Mouse (Mus musculus) limb, embryonic 14.5 days (tissue): ENCODE data around the gene Phldb3. TPM values are rescaled to one million over a fixed set of nuclear protein-coding genes. Genes with fewer than 3 reads are reported as not detected.
"Not testable (repeated sequence)": the region's sequence is repeated elsewhere in the genome, so short reads cannot be mapped to it uniquely, and the experiment has no call there.

Experiments used
- ATAC-seq: fragments of 200-750 bp; cut with Nextera tagmentation; 2 replicates; pipeline ENCODE4 v1.8.0; 2017; ENCODE audit warnings: low read depth, moderate number of reproducible peaks, moderate TSS enrichment; ENCODE audit not compliant: low FRiP score
- DNase-seq: peaks from one replicate; pipeline ENCODE4 v3.0.0-alpha.2; 2015; ENCODE audit warnings: low spot score
- H3K27ac ChIP-seq: fragments of 300-500 bp; sonication (generic); replicated peaks from 2 replicates; pipeline ENCODE4 v1.5.1; 2014; ENCODE audit warnings: low read depth, mild to moderate bottlenecking, low read length, moderate library complexity, mixed read lengths
- H3K27me3 ChIP-seq: fragments of 300-500 bp; sonication (generic); 2 replicates; pipeline ENCODE4 v1.6.1; 2014; ENCODE audit warnings: low read length, mixed read lengths; ENCODE audit not compliant: control insufficient read depth, insufficient read depth
- H3K36me3 ChIP-seq: fragments of 300-500 bp; sonication (generic); 2 replicates; pipeline ENCODE4 v1.6.1; 2014; ENCODE audit warnings: mild to moderate bottlenecking, low read length, moderate library complexity, mixed read lengths; ENCODE audit not compliant: control insufficient read depth, insufficient read depth
- H3K4me1 ChIP-seq: fragments of 300-500 bp; sonication (generic); 2 replicates; pipeline ENCODE4 v1.6.1; 2014; ENCODE audit warnings: antibody characterized with exemption, low read length, mixed read lengths; ENCODE audit not compliant: control insufficient read depth, insufficient read depth
- H3K4me2 ChIP-seq: fragments of 300-500 bp; sonication (generic); replicated peaks from 2 replicates; pipeline ENCODE4 v1.6.1; 2014; ENCODE audit warnings: low read depth, mild to moderate bottlenecking, low read length, moderate library complexity; ENCODE audit not compliant: severe bottlenecking
- H3K4me3 ChIP-seq: fragments of 300-500 bp; sonication (generic); replicated peaks from 2 replicates; pipeline ENCODE4 v1.5.1; 2014; ENCODE audit warnings: low read length
- H3K9ac ChIP-seq: fragments of 300-500 bp; sonication (generic); 2 replicates; pipeline ENCODE4 v1.6.1; 2014; ENCODE audit warnings: mild to moderate bottlenecking, low read depth, low read length, moderate library complexity; ENCODE audit not compliant: severe bottlenecking
- H3K9me3 ChIP-seq: fragments of 300-500 bp; sonication (generic); 2 replicates; pipeline ENCODE4 v1.6.1; 2016; ENCODE audit warnings: low read length; ENCODE audit not compliant: control insufficient read depth
- POLR2A ChIP-seq: fragments of 200-500 bp; IDR thresholded peaks from 2 replicates; pipeline ENCODE4 v1.8.0; 2012; ENCODE audit warnings: inconsistent platforms, mild to moderate bottlenecking, moderate library complexity, borderline replicate concordance; ENCODE audit not compliant: insufficient read depth, insufficient read length; ENCODE audit errors: extremely low read depth
- WGBS: fragments of 180-500 bp; shearing (Covaris S2); extraction: QIAGEN DNeasy Blood & Tissue Kit; methylation state at CpG from one replicate; pipeline ENCODE4 v1.1.7; 2014; 5-methylcytosine and 5-hydroxymethylcytosine counted together
- polyA plus RNA-seq, 2 experiments: library from polyadenylated mRNA; depleted of rRNA in 1 of 2; stranded (reverse) in 1 of 2; unstranded in 1 of 2; fragments of >200 nt; fragmentation: Nextera tagmentation in 1 of 2; extraction: Ambion mirVana in 1 of 2; gene quantifications; 2 replicates each; pipeline versions ENCODE4 v1.2.1 to v1.2.3; 2012 to 2014

Gene Phldb3
- polyA plus RNA-seq, 2 experiments = 1.2 to 5.5 TPM

DNA sequence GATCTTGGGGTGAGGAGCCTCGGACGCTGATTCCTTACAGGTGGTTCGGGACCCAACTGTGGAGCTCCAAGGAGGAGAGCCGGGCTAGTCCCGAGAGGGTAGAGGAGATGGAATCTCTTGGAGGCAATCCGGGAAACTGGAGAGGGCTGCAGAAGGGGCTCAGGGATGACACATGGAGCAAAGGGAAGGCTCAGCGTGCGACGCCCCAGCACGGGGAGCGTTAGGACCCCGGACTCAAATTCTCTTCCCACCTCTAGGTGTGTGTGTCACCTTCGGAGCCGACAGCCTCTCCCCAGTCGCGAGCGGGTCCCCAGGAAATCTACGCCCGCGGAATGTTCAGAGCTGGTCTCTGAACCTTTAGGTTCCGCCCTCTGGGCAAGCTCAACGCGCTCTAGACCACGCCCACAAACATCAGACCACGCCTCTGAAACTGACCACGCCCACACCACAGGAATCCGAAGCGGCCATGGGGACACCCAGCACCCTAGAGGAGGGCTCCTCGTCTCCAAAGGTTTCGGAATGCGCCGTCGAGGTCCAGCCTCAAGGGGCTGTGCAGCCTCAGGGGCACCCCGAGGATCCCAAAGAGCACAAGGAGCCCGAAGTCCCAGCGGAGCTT is 424 bp downstream of the Phldb3 start:
- no peaks in the 10 kb centered on the region for H3K9me3 ChIP-seq
- ATAC-seq = peak; percentile 21; the same call in 1 of the 2 replicates
- no peak for TF ChIP-seq POLR2A

GRCm38 (mm10) chr7:24611709-24612108 is 1.1 kb downstream of the Phldb3 start:
- WGBS = 16% methylated on average over 7 of the region's 7 CpGs
- Histone ChIP-seq H3K27ac (no peak overlapping the region), H3K4me3 (peak overlapping the region; percentile 34)

More for the DNA sequence above, 424 bp downstream of the Phldb3 start:
- WGBS = under 1% methylated on average over 36 of the region's 36 CpGs
- peak; percentile 78 for DNase-seq
- peak overlapping the region; percentile 61 for H3K4me2 ChIP-seq
- H3K9ac ChIP-seq = no peak overlapping the region
- peaks cover 11% of the 10 kb centered on the region for H3K4me1 ChIP-seq
- H3K4me3 ChIP-seq = peak overlapping the region; percentile 34
- H3K27ac ChIP-seq = no peak overlapping the region
- H3K27me3 ChIP-seq = peaks cover 38% of the 10 kb centered on the region
- H3K36me3 ChIP-seq = no peaks in the 10 kb centered on the region; the same call in 1 of the 2 replicates

GRCm38 (mm10) chr7:24612308-24612910 is 1.8 kb downstream of the Phldb3 start:
- TF ChIP-seq POLR2A = no peak
- DNase-seq (peak; percentile 30), ATAC-seq (no peak)
- H3K4me3 ChIP-seq = peak overlapping the region; percentile 20
- H3K27me3 ChIP-seq = peaks cover 38% of the 10 kb centered on the region
- no peak overlapping the region for H3K27ac ChIP-seq
- H3K4me2 ChIP-seq = peak overlapping the region; percentile 61
- H3K9ac ChIP-seq = no peak overlapping the region
- H3K9me3 ChIP-seq = no peaks in the 10 kb centered on the region
- under 1% methylated on average over 27 of the region's 27 CpGs for WGBS
- H3K36me3 ChIP-seq = no peaks in the 10 kb centered on the region; the same call in 1 of the 2 replicates
- peaks cover 11% of the 10 kb centered on the region for H3K4me1 ChIP-seq

More at GRCm38 (mm10) chr7:24611709-24612108, 1.1 kb downstream of the Phldb3 start:
- Histone ChIP-seq H3K9ac (no peak overlapping the region), H3K4me2 (peak overlapping the region; percentile 61), H3K9me3 (no peaks in the 10 kb centered on the region), H3K36me3 (no peaks in the 10 kb centered on the region; the same call in 1 of the 2 replicates), H3K27me3 (peaks cover 38% of the 10 kb centered on the region), H3K4me1 (peaks cover 11% of the 10 kb centered on the region)
- DNase-seq (no peak), ATAC-seq (no peak)
- no peak for TF ChIP-seq POLR2A

DNA sequence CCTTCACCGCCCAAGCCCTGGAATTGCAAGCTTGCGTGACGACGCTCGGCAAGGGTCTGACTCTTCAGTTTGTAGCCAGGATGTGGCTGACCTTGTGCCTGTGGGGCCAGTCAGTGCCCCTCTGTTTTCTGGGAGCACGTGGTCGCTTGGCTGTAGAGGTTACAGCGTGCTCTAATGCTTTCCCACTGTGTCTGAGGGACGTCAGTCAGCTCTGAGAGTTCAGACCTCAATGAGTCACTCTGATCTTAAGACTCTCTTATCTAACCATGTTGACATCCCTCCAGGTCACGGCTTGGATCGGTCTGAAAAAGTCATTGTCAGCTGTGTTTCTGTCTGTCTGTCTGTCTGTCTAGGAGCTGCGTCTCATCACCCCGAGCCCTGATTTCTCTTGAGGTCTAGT is 4.3 kb downstream of the Phldb3 start:
- H3K4me3 ChIP-seq = no peak overlapping the region
- no peaks in the 10 kb centered on the region for H3K36me3 ChIP-seq
- no peak overlapping the region for H3K4me2 ChIP-seq
- H3K27ac ChIP-seq = no peak overlapping the region
- no peak for ATAC-seq
- H3K9ac ChIP-seq = no peak overlapping the region
- 78% methylated on average over 13 of the region's 13 CpGs for WGBS
- no peaks in the 10 kb centered on the region for H3K9me3 ChIP-seq
- DNase-seq = no peak
- H3K27me3 ChIP-seq = peaks cover 38% of the 10 kb centered on the region
- peaks cover 11% of the 10 kb centered on the region for H3K4me1 ChIP-seq
- TF ChIP-seq POLR2A = no peak

DNA sequence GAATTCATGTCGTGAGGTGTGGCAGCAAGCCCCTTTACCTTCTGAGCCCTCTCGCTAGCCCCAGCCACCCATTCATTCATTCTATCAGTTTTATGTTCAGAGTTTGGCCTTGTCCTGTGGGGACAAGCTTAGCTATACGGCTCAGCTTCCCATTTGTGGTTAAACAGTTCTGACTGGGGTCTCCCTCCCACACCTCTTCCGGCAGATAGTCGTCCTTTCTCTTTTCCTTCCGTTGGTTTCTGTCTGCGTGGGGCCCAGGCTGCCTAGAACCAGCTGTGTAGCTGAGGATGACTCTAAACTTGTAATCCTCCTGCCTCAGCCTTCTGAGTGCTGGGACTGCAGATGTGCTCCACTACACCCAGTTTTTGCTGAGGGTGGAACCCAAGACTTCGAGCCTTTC is 7.2 kb downstream of the Phldb3 start:
- TF ChIP-seq POLR2A = no peak
- WGBS = 85% methylated on average over 8 of the region's 8 CpGs
- peaks cover 5% of the 10 kb centered on the region; the same call in 1 of the 2 replicates for H3K9me3 ChIP-seq

DNA sequence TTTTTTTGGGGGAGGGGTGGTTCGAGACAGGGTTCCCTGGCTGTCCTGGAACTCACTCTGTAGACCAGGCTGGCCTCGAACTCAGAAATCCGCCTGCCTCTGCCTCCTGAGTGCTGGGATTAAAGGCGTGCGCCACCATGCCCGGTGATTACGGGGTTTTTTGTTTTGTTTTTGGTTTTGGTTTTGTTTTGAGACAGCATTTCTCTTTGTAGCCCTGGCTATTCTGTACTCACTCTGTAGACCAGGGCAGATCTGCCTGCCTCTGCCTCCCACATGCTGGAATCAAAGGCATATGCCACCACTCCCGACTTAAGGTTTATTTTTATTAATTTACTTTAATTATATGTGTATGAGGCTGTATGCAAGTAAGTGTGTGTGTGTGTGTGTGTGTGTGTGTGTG is 7.8 kb downstream of the Phldb3 start:
- H3K4me2 ChIP-seq, H3K4me3 ChIP-seq, H3K4me1 ChIP-seq, H3K27ac ChIP-seq, H3K27me3 ChIP-seq, H3K9ac ChIP-seq, ATAC-seq, H3K9me3 ChIP-seq, DNase-seq, H3K36me3 ChIP-seq: not testable (repeated sequence)
- WGBS = 87% methylated on average over 8 of the region's 8 CpGs

More for the DNA sequence above, 7.2 kb downstream of the Phldb3 start:
- DNase-seq (no peak), ATAC-seq (no peak)
- no peak overlapping the region for H3K9ac ChIP-seq
- H3K36me3 ChIP-seq = no peaks in the 10 kb centered on the region
- no peak overlapping the region for H3K4me3 ChIP-seq
- no peak overlapping the region for H3K27ac ChIP-seq
- H3K27me3 ChIP-seq = peaks cover 9% of the 10 kb centered on the region
- no peak overlapping the region for H3K4me2 ChIP-seq
- H3K4me1 ChIP-seq = peaks cover 2% of the 10 kb centered on the region; the same call in 1 of the 2 replicates
